Mouse (Mus musculus) lung, postnatal 10 days (tissue): ENCODE data around the gene Pycr2.

Source experiments
- DNase-seq: peaks from one replicate; pipeline ENCODE4 v3.0.0; 2021

Gene Pycr2

DNA sequence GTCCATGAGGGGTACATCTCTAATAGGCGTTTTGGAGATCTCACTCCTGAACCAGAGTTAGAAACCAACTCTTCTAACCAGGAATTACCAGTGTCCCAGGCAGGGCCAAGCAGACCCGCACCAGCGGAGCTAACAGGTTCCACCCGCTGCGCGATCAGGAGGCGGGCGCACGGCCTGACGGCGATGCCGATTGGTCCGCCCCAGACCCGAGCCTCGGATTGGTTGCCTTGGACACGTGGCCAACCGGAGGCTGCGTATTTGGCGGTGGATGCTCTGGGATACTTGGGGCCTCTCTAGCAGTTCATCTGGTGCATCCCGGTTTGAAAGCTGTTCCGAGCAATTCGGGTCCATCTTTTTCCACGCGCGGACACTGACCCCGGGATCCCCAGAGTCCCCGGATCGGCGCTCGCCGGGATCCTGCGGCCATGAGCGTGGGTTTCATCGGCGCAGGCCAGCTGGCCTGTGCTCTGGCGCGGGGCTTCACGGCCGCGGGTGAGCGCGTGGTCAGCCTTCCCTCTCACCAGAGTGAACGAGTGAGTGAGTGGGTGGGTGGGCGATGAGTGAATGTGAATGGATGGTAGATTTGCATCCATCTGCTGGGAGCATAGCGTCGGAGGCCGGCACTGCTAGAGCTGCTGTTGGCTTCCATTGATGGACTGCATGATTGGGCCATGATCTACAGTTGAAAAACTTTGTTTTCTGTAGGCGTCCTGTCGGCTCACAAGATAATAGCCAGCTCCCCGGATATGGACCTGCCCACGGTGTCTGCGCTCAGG lies at the start of gene Pycr2:
Gene Pycr2, plus strand, starts transcription at position 255 of the 776 bp plus-strand sequence.
- peak; percentile 96 for DNase-seq

DNA sequence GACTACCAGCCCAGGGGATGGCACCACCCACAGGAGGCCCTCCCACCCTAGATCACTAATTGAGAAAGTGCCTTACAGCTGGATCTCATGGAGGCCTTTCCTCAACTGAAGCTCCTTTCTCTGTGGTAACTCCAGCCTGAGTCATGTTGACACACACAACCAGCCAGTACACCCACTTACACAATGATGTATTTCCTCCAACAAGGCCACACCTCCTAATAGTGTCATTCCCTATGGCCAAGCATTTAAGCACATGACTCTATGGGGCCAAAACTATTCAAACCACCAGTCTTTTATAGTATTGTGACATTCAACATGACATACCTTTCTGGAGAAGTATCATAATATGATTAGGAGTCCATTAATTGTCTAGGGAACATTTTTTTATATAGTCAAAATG lies 45.3 kb upstream of the Pycr2 start:
- no peak for DNase-seq

DNA sequence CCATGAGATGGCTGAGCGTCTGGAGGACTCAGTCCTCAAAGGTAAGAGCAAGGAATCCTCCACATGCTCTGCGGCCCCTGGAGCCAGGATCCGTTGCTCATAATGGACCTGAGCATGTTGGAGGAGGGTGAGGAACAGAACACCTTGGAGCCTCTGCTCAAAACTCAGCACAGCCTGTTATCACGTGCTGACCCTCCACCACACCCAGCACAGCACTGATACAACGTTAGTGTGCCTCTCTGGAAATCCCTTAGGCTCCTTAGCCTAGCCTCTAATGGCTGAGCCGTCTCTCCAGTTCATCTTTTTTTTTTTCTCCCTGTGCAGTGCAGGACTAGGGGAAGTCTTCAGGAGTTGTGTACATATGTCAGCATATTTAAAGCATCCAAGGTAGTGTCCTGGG lies 44.1 kb upstream of the Pycr2 start:
- no peak for DNase-seq

DNA sequence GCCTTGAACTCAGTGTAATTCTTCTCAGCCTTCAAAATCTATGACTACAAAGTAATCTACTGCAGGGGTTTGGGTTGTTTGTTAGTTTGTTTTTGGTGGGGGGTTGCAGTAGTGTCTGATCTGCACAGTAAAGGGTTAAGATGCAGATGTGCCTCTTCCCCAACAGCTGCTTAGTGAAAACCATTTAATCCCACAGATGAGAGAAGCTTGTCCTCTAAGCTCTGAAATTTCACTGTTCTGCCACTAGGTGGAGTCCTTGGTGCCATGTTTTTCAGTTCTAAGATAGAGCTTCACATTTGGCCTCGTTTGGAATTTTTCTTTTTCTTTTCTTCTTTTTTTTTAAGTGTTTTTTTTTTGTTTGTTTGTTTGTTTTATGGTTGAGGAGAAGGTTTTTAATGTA lies 40.5 kb upstream of the Pycr2 start:
- peak; percentile 56 for DNase-seq

DNA sequence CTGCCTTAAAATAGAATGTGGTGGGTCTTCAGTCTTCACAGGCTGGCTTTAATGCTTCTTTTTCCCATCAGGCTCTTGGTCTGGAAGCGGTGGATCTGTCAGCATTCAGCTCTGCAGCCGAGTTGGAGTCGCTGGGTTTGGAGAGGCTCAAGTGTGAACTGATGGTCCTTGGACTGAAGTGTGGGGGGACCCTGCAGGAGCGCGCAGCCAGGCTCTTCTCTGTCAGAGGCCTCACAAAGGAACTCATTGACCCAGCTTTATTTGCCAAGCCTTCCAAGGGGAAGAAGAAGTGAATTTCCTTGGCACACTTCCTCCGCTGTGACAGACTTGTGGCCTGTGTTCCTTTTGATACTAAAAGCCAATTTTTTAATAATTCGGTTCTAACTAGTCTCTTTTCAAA lies 38.1 kb upstream of the Pycr2 start:
- DNase-seq, result peak; percentile 25

DNA sequence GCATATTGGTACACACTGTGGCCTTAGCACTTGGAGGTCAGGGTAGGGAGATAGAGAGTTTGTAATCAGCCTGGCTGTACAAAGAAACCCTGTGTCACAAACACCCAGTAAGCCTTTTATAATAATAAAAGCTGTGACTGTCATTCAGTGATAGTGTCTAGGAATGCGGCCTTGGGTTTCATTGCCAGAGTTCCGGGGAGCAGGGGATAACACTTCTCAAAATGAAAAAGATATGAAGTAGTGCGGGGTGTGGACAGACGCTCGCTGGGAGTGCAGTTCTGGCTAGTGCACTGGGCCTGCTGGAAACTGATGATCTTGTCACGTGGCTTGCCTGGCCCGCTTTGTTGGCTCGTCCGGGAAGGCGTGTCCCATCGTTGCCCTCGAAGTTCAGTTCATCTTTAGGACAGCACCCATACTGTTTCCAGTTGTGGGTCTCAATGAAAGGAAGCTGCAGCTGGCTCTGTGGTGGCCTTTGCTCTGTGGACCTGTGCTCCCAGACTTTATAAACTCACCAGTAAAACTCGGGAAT lies 33.9 kb upstream of the Pycr2 start:
- peak; percentile 25 for DNase-seq

DNA sequence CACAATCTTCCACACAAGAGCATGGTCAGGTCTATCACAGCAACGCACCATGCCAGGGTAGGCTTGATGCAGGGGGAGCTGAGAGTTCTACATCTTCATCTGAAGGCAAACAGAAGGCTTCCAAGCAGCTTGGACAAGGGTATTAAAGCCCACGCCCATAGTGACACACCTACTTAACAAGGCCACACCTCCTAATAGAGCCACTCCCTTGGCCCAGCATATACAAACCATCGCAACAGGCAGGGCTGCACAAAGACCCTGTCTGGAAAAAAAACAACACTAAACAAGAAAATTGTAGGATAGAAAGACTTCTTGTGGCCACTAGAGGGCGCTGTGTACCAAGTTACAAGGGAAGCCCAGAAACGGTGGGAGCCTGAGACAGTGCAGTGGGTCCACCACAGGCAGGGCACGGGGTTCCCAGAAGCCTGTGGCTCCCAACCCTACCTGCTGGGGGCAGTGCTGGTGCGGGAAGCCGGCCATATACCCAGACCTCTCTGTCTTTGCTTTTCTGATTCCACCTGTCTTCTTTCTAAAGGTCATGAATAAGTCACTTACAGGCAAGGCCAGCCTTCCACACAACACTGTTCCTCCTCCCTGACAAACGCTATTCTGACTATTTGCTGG lies 30.1 kb upstream of the Pycr2 start:
- peak; percentile 65 for DNase-seq

DNA sequence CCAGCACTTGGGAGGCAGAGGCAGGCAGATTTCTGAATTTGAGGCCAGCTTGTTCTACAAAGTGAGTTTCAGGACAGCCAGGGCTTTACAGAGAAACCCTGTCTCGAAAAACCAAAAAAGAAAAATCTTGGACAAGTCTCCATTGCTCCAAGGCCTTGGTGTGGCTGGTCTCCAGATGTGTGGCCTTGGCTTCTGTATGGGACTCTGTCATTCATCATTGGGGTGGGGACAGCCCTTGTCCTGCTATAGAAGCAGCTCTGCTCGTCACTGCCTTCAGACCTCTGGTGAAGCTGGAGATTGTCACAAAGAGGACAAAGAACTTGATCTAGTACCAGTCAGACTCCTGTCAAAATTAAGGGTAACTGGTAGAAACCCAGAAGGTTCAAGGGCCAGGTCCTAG lies 29.5 kb upstream of the Pycr2 start:
- no peak for DNase-seq

DNA sequence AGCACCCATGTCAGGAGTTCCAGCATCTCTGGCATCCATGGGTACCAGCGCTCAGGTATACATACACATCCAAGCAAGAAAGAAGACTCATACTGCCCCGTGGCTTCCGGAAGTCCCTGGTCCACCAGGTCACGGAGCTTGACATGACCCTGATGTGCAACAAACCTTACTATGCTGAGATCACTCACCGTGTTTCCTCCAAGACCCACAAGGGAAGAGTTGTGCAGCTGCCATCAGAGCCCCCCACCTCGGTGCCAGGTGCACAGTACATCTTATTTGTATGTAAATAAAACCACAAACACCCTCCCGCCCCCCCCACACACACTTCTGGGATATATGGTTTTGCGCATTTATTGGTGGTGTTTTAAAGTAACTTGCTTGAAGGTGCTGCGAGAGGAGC lies 29.0 kb upstream of the Pycr2 start:
- DNase-seq, result no peak

DNA sequence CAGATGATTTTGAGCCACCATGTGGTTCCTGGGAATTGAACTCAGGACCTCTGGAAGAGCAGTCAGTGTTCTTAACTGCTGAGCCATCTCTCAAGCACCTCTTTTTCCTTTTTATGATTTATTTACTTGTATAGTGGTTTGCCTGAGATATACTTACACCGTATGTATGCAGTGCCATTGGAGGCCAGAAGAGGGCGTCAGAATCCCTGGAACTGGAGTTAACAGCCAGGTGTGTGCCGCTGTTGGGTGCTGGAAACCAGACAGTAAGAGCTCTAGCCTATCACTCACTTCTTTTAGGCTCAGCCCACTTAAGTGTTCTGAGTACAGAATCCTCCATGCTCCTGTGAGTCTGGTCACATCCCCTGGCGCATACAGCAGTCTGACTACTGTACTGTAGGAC lies 26.6 kb upstream of the Pycr2 start:
- no peak for DNase-seq

DNA sequence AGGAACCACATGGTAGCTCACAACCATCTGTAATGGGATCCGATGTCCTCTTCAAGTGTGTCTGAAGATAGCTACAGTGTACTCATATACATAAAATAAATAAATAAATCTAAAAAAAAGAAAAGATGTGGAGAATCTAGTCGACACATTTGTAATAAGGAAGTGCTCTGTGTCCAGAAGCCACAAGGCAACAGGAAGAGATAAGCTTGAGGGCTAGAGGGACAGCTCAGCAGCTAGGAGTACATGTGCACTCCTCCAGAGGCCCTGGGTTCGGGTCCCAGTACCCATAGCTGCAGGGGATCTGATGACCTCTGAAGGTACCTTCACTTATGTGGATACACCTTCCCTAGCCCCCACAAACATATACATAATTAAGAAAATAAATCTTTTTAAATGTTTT lies 22.3 kb upstream of the Pycr2 start:
- no peak for DNase-seq

DNA sequence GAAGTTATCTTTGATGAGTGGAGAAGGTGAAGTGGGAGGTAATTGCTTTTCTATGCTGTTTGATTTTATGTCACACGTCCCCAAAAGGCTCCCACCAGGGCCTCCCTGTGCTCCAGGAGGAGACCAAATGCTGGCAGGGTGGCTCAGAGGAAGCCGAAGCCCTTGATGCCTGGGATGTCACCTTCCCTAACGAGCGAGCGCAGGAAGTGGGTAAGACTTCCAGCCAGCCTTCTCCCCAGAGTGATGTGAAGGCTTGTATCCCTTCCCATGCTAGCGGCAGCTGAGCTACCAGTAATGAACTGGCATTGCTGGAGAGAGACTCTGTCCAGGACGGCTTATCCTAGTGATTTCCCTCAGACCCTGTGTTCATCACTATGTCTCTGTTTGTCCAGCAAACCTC lies 20.4 kb upstream of the Pycr2 start:
- DNase-seq, result no peak

DNA sequence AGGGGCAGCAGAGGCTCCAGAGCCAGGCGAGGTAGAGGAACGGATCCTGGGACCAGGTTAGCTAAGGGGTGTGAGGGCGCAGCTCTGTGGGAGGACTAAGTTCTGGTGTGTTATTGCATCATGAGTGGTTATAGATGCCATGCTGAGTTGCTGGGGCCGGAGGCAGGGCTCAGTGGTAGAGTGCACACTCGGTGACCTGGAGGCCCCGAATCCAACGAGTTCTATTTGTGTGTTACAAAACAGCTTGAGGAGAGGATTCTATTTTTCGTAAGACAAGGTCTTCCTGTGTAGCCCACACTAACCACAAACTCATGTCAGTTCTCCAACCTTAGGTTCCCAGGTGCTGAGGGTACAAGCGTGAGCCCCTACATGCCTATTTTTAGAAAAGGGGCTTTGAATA lies 19.6 kb upstream of the Pycr2 start:
- no peak for DNase-seq

DNA sequence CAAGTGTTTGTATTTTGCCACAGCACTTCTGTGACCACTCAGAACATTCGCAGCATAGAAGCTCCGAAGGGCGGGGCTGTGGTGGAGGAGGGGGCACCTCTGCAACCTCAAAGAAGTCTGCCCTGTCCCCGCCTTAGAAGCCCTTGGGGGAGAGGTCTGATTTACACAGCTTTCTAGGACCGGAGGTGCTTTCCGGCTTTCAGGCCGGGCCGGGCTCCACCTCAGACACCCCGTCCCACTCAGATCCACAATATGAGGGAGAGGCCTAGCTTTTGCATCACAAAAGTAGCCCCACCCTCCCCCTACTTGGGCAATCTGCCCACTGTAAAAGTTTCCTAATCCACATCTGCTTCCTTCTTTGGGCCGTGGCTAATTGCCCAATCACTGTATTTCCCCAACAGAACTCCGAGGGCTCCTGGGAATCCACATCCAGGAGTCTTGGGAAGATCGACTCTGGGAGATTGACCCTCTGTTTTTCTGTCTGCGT lies 15.5 kb upstream of the Pycr2 start:
- peak; percentile 97 for DNase-seq

DNA sequence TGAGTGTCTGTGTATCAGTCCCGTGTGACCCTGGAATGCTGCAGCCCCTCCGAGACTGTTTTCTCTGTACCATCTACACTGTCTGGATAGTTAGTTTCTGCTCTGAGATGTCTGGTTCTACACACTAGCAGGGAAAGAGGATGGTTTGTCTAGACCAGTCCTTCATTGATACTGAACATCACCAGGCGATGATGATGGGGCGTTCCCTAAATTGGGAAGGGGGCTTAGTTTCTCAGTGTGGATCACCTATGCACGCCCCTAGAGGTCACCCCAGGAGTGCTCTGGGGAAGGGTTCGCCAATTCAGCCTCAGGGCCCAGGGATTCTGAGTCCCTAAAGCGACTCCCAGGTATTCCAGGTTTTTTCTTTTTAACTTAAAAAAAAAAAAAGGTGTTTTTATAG lies 14.9 kb upstream of the Pycr2 start:
- no peak for DNase-seq

DNA sequence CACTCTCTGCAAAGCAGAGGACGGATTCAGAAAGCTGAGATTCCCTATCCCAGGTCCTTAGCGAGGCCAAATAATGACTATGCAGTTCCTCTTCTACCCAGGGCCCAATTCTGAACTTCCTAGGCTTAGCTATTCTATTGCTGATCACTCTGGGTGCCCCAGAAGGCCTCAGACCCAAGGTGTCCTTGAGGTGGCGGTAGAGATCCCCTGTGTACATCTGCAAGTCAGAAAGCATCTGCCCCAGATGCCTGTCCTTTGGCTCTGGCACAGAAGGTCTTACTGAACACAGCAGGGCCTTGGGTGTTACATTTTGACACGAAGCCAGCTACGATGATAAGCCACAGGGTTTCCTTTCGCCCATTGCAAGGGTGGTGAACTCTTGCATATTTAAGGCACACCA lies 14.3 kb upstream of the Pycr2 start:
- DNase-seq, result peak; percentile 49

DNA sequence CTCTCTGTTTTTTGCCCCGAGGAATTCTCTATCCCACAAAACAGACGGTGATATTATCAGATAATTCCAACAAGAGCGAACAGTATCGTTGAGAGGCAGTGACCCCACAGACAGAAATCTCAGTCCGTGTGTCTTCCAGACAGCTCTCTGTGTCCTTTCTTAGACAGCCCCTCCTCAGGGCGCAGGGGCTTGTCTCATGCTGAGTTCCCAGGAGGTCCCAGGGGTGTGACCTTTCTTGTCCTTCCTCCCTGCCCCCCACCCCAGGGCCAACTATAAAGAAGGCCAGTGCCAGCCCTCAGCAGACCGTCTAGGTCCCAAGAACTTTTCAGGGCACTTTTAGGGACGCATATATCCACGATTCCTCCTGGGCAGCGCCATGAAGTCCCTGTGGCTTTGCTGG lies 11.3 kb upstream of the Pycr2 start, which contains the start of gene Lefty2:
Gene Lefty2, plus strand, starts transcription at position 301 of the 400 bp plus-strand sequence.
- DNase-seq, result no peak

DNA sequence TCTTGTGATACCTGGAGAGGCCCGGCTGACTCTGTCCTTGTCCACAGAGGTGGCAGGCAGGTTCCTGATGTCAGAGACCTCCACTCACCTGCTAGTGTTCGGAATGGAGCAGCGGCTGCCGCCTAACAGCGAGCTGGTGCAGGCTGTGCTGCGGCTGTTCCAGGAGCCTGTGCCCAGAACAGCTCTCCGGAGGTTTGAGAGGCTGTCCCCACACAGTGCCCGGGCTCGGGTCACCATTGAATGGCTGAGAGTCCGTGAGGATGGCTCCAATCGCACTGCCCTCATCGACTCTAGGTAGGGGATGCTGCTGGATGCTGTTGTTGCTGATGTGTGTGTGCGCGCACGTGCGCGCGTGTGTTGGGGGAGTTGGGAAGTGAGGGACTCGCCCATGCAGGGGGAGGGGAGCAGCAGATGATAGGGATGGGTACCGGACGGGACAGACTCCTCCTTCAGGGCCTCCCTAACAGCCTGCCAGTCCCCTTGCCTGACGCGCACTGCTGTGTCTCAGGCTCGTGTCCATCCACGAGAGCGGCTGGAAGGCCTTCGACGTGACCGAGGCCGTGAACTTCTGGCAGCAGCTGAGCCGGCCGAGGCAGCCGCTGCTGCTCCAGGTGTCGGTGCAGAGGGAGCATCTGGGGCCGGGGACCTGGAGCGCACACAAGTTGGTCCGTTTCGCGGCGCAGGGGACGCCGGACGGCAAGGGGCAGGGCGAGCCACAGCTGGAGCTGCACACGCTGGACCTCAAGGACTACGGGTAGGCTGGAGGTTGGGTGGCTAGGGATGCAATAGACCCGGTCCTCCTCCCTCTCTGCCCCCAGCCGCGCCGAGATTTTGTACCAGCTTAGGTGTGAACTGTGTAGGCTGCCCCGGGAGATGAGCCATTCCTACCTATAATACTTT lies 9.8 kb upstream of the Pycr2 start:
- DNase-seq, result peak; percentile 13

DNA sequence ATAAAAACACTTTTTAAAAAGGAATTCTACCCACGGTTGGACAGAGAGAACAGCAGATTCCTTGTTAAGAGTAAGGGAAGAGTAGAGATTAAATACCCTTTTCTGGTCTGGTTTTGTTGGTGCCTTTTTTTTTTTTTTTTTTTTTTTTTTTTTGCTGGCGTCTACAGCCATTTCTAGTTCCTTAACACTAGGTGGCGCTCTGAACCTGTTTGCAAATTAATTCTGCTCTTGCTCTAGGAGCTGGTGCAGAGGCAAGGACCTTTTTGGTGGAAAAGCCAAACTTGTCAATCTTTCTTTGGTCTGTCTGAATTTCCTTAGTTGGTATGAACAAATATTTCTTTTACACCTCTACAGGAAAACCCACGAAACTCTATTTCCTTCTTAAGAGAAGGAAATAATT lies 3.0 kb upstream of the Pycr2 start:
- peak; percentile 61 for DNase-seq

DNA sequence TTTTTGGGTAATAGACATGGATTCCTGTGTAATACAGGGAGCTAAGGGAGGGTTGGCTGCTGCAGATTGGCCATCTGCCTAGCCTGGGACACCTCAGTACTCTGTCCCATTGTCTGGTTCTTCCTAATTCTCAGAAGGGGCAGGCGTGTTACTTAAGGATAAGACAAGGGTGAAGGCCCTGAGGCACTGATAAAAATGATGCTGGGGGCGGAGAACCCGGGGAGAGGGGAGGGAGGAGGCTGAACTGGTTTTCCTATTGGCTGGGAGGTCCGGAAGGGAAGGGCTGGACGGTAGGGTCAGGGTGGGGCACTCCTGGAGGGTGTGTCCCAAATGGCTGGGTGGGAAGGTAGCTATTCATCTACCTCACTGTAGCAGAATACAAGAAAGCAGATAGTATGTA lies 1.2 kb upstream of the Pycr2 start:
- DNase-seq, result no peak

DNA sequence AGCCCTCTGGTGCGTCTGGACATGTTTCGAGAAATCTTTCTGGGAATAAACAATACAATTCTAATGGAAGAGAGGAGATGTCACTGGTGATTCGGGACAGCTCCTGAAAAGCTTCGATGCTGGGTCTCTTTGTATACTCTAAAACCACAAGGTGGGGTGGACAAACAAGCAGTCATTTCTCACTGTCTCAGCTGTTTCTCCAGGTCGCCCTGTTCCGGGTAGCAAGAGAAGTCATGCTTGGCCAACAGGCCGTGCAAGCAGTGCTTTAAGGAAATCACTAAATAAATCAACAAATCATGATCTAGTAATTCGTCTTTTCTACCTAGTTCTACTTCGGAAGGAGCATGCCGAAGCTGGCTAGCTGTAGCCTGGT lies 441 bp upstream of the Pycr2 start:
- peak; percentile 15 for DNase-seq

DNA sequence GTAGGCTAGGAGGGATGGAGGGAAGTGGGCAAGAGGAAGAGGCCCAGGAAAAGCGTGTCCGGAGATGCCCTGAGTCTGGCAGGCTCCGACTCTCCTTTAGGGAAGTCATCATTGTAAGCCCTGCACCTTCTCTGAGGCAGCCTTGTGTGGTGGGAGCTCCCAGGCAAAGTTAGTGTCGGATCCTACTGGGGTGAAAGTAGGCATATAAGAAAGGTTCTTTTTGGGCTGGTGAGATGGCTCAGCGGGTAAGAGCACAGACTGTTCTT lies 655 bp downstream of the Pycr2 start:
- no peak for DNase-seq

DNA sequence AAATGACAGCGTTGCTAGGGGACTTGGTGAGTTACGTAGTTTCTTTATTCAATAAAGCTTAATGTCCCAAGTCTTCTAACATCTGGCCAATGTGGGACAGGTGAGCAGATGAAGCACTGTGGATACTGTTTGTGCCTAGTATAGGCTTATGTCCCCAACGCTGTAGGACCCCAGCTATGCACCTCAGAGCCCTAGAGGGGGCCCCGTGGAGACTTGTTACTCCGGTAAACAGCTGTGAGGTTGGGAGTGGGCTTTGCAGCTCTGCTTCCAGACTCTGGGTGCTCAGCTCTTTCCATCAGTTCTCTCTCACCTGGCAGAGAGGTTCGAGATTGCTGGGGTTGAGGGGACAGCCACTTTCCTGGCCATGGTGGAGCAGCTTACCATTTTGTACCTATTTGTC lies 1.2 kb downstream of the Pycr2 start:
- no peak for DNase-seq

DNA sequence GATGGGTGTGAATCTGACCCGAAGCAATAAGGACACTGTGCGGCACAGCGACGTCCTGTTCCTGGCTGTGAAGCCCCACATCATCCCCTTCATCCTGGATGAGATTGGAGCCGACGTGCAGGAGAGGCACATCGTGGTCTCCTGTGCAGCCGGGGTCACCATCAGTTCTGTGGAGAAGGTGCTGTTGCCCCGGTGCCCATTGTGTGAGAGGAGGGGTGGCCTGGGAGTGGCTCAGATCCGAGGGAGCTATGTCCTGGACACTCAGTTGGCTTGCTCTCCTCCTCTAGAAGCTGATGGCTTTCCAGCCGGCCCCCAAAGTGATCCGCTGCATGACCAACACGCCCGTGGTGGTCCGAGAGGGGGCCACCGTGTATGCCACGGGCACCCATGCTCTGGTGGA lies 1.8 kb downstream of the Pycr2 start:
- DNase-seq, result no peak
